Mouse (Mus musculus) adrenal gland, postnatal 4 days (tissue): ENCODE measurements around the gene Arhgef17. TPM values are rescaled to one million over a fixed set of nuclear protein-coding genes. Genes with fewer than 3 reads are reported as not detected.
A peak's percentile ranks its signal among the peaks of the same experiment; 100 is the strongest.

Experiments
- DNase-seq, 2 experiments: peaks; one replicate each; pipeline ENCODE4 v3.0.0; 2021 to 2022; ENCODE audit warnings: low spot score in 2 of 2, mixed read lengths in 2 of 2
- total RNA-seq, 2 experiments: library from RNA; stranded (reverse); gene quantifications; 2 replicates each; pipeline ENCODE4 v1.2.3; 2021

Gene Arhgef17
- total RNA-seq, 2 experiments from 2014 or later: 73.3 to 79.3 TPM

GRCm38 (mm10) chr7:100876771-100877170 lies 55.1 kb downstream of the Arhgef17 start:
- no peak for DNase-seq

GRCm38 (mm10) chr7:100876293-100876692 lies 55.6 kb downstream of the Arhgef17 start:
- DNase-seq: no peak

DNA sequence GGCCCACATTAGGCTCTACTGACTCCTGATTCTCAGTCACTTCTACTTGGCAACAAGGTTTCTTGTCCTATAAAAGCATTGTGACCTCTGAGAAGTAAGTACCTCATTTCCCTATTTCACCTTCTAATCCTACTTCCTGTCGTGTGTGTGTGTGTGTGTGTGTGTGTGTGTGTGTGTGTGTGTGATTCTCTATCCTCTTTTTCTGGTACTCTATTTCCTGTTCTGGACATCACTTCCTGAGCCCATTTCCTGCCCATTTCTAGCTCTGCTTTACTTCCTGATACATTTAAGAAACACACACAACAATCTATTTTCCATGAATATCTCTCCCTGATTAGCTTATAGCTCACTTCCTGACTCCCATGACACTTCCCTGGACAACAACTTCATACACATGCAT lies 56.1 kb downstream of the Arhgef17 start:
- DNase-seq: no peak

DNA sequence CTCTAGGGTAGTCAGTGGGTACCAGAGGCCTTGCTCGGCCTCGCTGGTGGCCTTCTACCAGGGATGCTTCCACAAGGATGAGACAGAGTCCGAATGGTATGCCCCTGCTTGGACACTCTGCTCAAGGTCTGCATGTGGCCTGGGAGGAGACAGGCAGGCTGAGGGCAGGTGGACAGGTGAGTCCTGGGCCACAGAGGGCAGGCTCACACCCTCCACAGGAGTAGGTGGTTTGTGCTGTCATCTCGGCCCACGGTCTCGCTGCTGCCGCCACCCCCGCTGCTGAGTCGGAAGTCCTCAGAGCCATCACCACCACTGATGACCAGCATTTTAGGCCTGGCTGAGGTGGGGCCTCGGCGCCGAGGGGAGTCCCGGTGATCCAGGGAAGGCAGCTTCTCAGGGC lies 58.7 kb downstream of the Arhgef17 start:
- no peak for DNase-seq

DNA sequence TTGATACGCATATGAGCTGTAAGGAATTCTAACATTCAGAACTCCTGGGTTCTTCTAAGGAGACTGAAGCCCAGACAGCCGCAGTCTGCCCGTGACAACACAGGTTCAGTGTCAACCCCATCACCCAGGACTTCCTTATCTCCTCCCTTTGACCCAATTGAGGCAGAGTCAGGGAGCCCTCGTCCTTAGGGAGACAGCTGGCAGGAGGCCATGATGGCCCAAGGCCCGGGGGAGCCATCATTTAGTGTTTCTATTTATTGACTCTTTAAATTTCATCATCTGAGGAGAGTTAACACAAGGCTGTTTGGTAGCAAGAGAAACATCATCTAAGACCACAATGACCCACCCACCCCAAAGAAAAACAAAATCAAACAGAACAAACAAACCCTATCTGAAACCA lies 60.0 kb downstream of the Arhgef17 start:
- peak; percentile 35 to 44 for DNase-seq

DNA sequence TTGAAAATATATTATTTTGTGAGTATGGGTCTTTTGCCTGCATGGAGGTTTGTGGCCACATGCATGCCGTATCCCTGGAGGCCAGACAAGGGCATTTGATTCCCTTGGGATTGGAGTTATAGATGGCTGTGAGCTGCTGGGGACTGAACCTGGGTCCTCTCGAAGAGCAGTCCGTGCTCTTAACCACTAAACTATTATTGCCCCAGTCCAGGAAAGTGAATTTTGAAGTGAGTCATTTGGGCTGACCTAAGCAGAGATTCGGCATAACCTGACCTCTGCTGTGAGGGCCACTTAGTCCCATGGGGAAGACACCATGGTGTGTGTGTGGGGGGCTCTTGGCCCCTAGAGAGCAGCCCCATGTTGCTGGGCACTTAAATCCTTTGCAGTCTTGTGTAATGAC lies 60.6 kb downstream of the Arhgef17 start:
- DNase-seq: no peak

- DNase-seq: no peak
Observed at GRCm38 (mm10) chr7:100869877-100870629, 61.9 kb downstream of the Arhgef17 start.

DNA sequence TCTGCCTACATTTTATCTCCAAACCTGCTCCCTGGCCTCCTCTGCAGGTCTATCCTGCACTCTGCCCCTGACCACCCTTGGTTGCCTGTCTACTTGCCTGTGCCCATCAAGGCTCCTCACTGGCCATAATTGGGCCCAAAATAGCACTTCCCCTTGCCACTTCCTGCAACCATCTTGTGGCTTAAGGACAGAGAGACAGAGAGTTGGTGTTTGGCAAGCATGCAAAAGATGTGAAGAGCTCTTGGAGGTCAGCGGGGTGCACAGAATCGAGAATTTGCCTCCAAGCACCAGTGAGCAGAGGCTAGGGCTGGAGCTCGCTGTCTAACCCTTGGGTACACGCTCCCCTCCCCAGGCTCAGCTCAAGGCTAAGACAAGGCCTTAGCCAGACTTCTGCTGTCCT lies 63.4 kb downstream of the Arhgef17 start:
- DNase-seq: no peak

- no peak for DNase-seq
Observed at GRCm38 (mm10) chr7:100867561-100867960, 64.3 kb downstream of the Arhgef17 start.

- DNase-seq: no peak
Observed at GRCm38 (mm10) chr7:100866675-100867074, 65.2 kb downstream of the Arhgef17 start.

DNA sequence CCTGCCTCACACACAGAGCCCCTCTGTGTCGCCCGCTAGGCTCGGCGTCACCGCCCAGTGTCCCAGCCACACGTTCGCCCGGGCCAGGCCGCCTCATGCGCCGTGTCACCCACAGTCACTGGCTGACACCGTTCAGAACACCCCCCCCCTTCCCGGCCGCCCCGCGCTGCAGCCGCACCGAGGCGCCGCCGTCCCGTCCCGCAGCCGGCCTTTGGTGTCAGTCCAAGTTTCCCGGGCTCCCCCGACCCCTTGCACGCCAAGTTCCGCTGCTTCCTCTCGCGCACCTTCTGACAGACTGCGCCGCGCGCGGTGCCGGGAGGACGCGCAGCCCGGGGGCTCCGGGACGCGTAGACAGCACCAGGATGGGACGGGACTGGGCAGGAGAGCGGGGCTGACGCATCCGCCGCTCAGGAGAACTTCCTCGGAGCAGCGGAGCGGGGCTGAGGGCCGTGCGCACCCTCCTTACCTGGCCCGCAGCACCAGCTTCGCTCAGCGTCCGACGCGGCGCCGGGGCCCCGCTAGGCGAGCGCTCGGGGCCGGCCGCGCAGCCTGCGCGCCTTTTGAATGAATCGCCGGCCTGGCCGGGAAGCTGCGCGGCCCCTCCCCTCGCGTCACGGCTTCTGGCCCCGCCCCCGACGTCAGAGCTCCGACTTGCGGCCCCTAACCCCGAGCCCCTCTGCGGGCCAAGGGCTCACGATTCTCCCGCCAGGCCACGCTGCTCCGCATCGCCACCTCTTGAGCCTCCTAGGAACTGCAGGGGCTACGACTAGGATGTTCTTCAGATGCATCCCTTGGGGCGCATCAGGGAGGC lies 68.9 kb downstream of the Arhgef17 start, which contains the start of gene Relt:
Gene Relt, minus strand, starts transcription at position 619 of the 811 bp plus-strand sequence.
- peak; percentile 84 to 85 for DNase-seq

DNA sequence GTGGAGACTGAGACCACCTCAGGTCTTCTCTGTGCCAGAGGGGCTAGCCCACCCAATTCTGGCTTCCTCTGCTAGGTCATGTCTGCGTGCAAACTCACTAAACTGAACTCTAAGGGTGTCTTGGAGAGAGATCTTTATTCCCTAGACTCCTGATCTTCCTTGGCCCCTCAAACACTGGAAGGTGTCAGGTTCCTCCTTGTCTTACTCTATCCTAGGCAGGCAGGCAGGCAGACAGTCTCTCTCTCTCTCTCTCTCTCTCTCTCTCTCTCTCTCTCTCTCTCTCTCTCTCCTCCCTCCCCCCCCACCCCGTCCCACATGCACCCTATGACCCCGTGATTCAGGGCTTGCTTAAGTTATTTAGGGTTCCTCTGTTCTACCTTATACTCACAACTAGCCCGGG lies 69.6 kb downstream of the Arhgef17 start:
- no peak for DNase-seq

- DNase-seq: no peak
Observed at GRCm38 (mm10) chr7:100861209-100861608, 70.7 kb downstream of the Arhgef17 start.

GRCm38 (mm10) chr7:100860450-100860849 lies 71.5 kb downstream of the Arhgef17 start:
- no peak for DNase-seq

- no peak for DNase-seq
Observed at GRCm38 (mm10) chr7:100855795-100856573, 75.9 kb downstream of the Arhgef17 start.

DNA sequence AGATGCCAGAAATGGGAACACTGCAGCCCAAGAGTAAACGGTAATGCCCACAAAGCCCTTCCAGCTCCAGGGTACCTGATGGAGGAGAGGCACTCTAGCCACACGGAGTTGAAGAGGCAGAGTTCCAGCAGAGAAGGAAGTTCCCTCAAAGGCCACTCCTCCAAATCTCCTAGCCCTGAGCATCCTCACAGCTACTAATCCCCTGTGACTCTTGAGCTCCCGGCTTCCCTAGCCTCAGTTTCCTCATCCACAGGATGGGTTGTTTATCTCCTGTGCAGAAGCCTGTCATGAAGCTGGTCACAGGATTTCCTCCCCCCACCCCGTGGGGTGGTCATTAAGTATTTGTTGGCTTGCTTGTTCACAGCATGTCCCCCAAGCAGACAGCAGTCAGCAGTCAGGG lies 76.6 kb downstream of the Arhgef17 start:
- no peak for DNase-seq

- DNase-seq: no peak
Observed at GRCm38 (mm10) chr7:100854861-100855260, 77.0 kb downstream of the Arhgef17 start.

GRCm38 (mm10) chr7:100854137-100854814 lies 77.6 kb downstream of the Arhgef17 start:
- DNase-seq: no peak

DNA sequence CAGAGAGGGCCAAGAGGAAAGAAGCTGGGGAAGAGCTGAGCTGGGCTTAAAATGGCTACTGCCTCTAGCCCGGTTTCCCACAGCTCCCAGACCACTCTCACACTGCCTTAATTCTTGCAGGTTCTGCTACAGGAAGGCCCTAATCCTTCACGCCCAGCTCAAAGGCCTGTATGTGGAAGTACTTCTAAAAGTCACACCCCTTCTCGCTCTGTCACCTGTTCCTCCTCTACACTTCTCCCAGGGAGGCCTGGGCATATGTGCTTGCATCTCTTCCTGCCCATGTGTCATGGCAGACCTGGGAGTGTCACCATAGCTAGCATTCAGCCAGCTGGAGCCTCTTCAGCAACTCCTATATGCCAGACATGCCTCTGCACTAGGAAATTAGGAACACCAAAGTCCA lies 78.5 kb downstream of the Arhgef17 start:
- DNase-seq: no peak

- no peak for DNase-seq
Observed at GRCm38 (mm10) chr7:100851481-100852356, 80.2 kb downstream of the Arhgef17 start.
